Mouse (Mus musculus) lung, postnatal 0 days (tissue): ENCODE data around the gene Clec16a. TPM values are rescaled to one million over a fixed set of nuclear protein-coding genes. Genes with fewer than 3 reads are reported as not detected.

Experiments
- ATAC-seq: fragments of 200-750 bp; cut with Nextera tagmentation; 2 replicates; pipeline ENCODE4 v1.8.0; 2017; ENCODE audit warnings: moderate library complexity
- DNase-seq: peaks from one replicate; pipeline ENCODE4 v3.0.0-alpha.2; 2016; ENCODE audit warnings: low spot score
- H3K27ac ChIP-seq: fragments of 300-500 bp; sonication (generic); 2 replicates; pipeline ENCODE4 v1.5.1; 2014; ENCODE audit warnings: antibody characterized with exemption, mild to moderate bottlenecking, low read length, mixed read lengths
- H3K27me3 ChIP-seq: fragments of 300-500 bp; sonication (generic); replicated peaks from 2 replicates; pipeline ENCODE4 v1.6.1; 2014; ENCODE audit warnings: low read length, mixed read lengths; ENCODE audit not compliant: insufficient read depth
- H3K36me3 ChIP-seq: fragments of 300-500 bp; sonication (generic); 2 replicates; pipeline ENCODE4 v1.6.1; 2014; ENCODE audit warnings: low read length, mixed read lengths; ENCODE audit not compliant: insufficient read depth
- H3K4me1 ChIP-seq: fragments of 300-500 bp; sonication (generic); 2 replicates; pipeline ENCODE4 v1.6.1; 2014; ENCODE audit warnings: antibody characterized with exemption, low read depth, low read length, mixed read lengths; ENCODE audit not compliant: insufficient read depth
- H3K4me2 ChIP-seq: fragments of 300-500 bp; sonication (generic); replicated peaks from 2 replicates; pipeline ENCODE4 v1.6.1; 2014; ENCODE audit warnings: low read depth, mild to moderate bottlenecking, low read length, moderate library complexity, mixed read lengths
- H3K4me3 ChIP-seq: fragments of 300-500 bp; sonication (generic); 2 replicates; pipeline ENCODE4 v1.5.1; 2014; ENCODE audit warnings: low read depth, low read length
- H3K9ac ChIP-seq: fragments of 300-500 bp; sonication (generic); replicated peaks from 2 replicates; pipeline ENCODE4 v1.6.1; 2014; ENCODE audit warnings: low read depth, mild to moderate bottlenecking
- H3K9me3 ChIP-seq: fragments of 300-500 bp; sonication (generic); 2 replicates; pipeline ENCODE4 v1.6.1; 2016; ENCODE audit warnings: low read length, mixed read lengths
- CTCF ChIP-seq: IDR thresholded peaks from 2 replicates; pipeline ENCODE4 v1.5.1; 2016; ENCODE audit warnings: antibody characterized with exemption, mild to moderate bottlenecking
- EP300 ChIP-seq: IDR thresholded peaks from 2 replicates; pipeline ENCODE4 v1.6.1; 2016; ENCODE audit warnings: antibody characterized with exemption, mild to moderate bottlenecking, control low read depth
- WGBS: fragments of 180-500 bp; shearing (Covaris S2); extraction: QIAGEN DNeasy Blood & Tissue Kit; methylation state at CpG from one replicate; pipeline ENCODE4 v1.1.7; 2014; 5-methylcytosine and 5-hydroxymethylcytosine counted together
- polyA plus RNA-seq: library from polyadenylated mRNA; unstranded; fragments of >200 nt; fragmentation: Nextera tagmentation; extraction: Ambion mirVana; gene quantifications from 2 replicates; pipeline ENCODE4 v1.2.1, GENCODE M21; 2015

Gene Clec16a
- polyA plus RNA-seq, 1 experiment from 2014 or later, result 32.0 TPM

DNA sequence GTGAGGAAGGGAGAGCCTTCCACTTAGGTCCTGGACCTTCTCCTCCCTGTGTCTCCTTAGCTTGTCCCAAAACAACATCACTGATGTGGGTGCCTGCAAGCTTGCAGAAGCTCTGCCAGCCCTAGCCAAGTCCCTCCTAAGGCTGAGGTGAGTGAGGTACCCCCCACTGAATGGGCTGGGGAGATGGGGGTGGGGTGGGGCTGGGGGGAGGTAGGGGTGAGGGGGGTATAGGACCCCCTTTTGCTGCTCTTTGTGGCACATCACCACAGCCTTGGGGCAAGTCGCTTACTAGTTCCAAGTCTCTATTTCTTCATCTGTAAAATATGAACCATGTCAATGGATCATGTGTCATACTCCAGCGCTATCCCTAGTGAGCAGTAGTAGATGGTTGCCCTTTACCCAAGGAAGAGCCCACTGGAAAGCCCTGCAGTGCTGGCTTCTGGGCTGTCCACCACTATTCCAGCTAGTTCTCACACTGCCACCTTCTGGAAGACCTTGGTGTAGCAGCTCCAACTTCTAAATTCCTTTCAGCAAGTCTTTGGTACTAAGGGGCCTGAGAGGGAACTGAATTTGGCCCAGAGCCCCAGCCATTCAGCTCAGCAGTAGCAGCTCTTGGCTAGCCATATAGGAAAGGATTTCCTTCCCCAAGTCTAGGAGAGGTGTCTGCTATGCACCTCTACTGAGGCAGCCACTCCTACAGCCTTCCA lies 24.1 kb upstream of the Clec16a start:
- Histone ChIP-seq H3K27ac (no peak overlapping the region), H3K9ac (no peak overlapping the region), H3K27me3 (no peaks in the 10 kb centered on the region), H3K4me1 (no peaks in the 10 kb centered on the region; the same call in 1 of the 2 replicates), H3K4me3 (no peak overlapping the region), H3K36me3 (no peaks in the 10 kb centered on the region), H3K9me3 (no peaks in the 10 kb centered on the region), H3K4me2 (no peak overlapping the region)
- TF ChIP-seq CTCF (peak; percentile 88), EP300 (no peak)
- 45% methylated on average over 2 of the region's 2 CpGs for WGBS
- ATAC-seq (peak; percentile 69), DNase-seq (peak; percentile 85)

DNA sequence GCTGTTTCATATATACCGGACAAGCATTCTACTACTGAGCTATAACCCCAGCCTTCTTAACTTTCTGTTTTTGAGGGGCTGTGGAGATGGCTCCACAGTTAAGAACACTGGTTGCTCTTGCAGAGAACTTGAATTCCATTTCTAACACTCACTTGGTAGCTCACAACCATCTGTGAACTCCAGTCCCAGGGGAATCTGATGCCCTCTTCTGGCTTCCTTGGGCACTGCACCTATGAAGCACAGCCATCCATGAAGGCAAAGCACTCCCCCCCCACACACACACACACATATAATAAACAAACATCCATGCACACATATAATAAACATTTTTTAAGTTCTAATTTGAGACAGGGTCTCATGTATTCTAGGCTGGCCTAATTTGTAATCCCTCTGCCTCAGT lies 22.3 kb upstream of the Clec16a start:
- no peaks in the 10 kb centered on the region for H3K36me3 ChIP-seq
- ATAC-seq, result peak; percentile 25; the same call in 1 of the 2 replicates
- 88% methylated on average over 1 of the region's 1 CpGs for WGBS
- no peak overlapping the region for H3K27ac ChIP-seq
- H3K9me3 ChIP-seq, result no peaks in the 10 kb centered on the region
- no peaks in the 10 kb centered on the region for H3K27me3 ChIP-seq
- DNase-seq, result peak; percentile 73
- H3K4me2 ChIP-seq, result no peak overlapping the region
- TF ChIP-seq EP300 (no peak), CTCF (peak; percentile 83)
- H3K9ac ChIP-seq, result no peak overlapping the region
- no peaks in the 10 kb centered on the region; the same call in 1 of the 2 replicates for H3K4me1 ChIP-seq
- no peak overlapping the region for H3K4me3 ChIP-seq

DNA sequence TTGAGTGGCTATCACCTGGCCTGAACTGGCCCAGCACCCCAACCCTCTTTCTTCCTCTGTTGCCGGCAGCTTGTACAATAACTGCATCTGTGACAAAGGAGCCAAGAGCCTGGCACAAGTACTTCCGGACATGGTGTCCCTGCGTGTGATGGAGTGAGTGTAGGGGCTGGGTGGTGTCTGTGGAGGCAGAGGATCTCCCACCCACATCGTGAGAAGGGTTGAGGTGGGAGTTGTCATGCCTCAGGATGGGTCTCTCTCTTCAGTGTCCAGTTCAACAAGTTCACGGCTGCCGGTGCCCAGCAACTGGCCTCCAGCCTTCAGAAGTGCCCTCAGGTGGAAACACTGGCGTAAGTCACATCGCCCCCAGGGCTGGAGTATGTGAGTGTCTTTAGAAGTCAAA lies 21.5 kb upstream of the Clec16a start:
- H3K4me1 ChIP-seq, result no peaks in the 10 kb centered on the region; the same call in 1 of the 2 replicates
- no peak overlapping the region for H3K4me3 ChIP-seq
- H3K4me2 ChIP-seq, result no peak overlapping the region
- WGBS, result 87% methylated on average over 8 of the region's 8 CpGs
- DNase-seq (no peak), ATAC-seq (no peak)
- no peaks in the 10 kb centered on the region for H3K27me3 ChIP-seq
- no peaks in the 10 kb centered on the region for H3K9me3 ChIP-seq
- no peaks in the 10 kb centered on the region for H3K36me3 ChIP-seq
- no peak overlapping the region for H3K9ac ChIP-seq
- H3K27ac ChIP-seq, result no peak overlapping the region
- no peak for TF ChIP-seq CTCF
- TF ChIP-seq EP300, result no peak

DNA sequence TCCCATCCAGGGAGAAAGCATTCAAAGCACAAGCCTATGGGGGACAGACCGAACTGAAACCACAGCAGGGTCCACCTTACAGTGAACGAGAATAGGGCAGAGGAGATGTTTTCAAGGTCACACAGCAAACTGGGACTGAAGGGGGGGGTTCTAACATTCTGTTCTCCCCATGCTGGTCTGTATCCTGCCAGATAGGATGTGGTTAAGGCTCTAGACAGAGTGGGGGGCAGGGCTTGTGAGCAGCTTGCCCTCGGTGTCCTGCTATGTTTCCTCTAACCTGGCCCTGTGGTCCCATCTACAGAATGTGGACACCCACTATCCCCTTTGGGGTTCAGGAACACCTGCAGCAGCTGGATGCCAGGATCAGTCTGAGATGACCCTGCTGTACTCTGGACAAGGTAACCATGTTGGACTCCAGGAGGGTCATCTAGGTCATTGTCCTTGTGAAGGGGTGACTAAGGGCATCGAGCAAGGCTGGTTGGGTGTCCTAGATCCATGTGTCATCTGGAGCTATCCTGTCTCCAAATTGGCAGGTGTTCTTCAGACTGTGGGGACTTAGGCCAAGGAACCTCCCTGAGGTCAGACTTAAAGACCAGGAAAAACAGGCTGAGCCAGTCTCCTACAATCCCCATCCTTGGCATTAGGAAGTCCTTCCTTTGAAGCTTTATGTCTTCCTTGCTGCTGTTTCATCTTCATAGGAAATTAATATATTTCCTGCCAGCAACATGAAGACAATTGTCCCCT lies 20.1 kb upstream of the Clec16a start:
- DNase-seq (no peak), ATAC-seq (no peak)
- Histone ChIP-seq H3K27me3 (no peaks in the 10 kb centered on the region), H3K4me3 (no peak overlapping the region), H3K4me1 (no peaks in the 10 kb centered on the region; the same call in 1 of the 2 replicates), H3K4me2 (no peak overlapping the region), H3K36me3 (peaks cover under 1% of the 10 kb centered on the region; the same call in 1 of the 2 replicates), H3K9me3 (no peaks in the 10 kb centered on the region), H3K9ac (no peak overlapping the region), H3K27ac (no peak overlapping the region)
- TF ChIP-seq EP300 (no peak), CTCF (no peak)
- 76% methylated on average over 4 of the region's 4 CpGs for WGBS

DNA sequence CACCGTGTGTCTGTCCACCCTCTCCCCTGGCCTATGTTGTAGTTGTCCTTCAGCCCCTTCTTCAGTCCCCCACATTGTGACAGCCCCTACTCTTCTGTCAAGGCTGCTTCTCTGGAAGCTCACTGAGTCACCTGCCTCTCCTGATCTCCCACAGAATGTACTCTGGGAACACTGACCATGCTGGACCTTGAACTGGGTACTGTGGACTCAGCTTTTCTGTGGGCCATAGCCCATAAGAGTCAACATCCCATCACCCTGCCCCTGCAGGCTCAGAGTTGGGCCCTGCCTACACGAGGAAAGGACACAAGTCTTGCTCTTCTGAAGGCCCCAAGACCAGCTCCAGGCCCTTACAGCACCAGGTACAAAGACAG lies 19.5 kb upstream of the Clec16a start:
- WGBS, result 51% methylated on average over 2 of the region's 2 CpGs
- TF ChIP-seq EP300, result no peak
- TF ChIP-seq CTCF, result no peak
- Histone ChIP-seq H3K4me2 (no peak overlapping the region), H3K4me3 (no peak overlapping the region), H3K9me3 (no peaks in the 10 kb centered on the region), H3K36me3 (peaks cover 6% of the 10 kb centered on the region; the same call in 1 of the 2 replicates), H3K27me3 (no peaks in the 10 kb centered on the region), H3K27ac (no peak overlapping the region), H3K4me1 (no peaks in the 10 kb centered on the region; the same call in 1 of the 2 replicates), H3K9ac (no peak overlapping the region)
- DNase-seq (no peak), ATAC-seq (no peak)

DNA sequence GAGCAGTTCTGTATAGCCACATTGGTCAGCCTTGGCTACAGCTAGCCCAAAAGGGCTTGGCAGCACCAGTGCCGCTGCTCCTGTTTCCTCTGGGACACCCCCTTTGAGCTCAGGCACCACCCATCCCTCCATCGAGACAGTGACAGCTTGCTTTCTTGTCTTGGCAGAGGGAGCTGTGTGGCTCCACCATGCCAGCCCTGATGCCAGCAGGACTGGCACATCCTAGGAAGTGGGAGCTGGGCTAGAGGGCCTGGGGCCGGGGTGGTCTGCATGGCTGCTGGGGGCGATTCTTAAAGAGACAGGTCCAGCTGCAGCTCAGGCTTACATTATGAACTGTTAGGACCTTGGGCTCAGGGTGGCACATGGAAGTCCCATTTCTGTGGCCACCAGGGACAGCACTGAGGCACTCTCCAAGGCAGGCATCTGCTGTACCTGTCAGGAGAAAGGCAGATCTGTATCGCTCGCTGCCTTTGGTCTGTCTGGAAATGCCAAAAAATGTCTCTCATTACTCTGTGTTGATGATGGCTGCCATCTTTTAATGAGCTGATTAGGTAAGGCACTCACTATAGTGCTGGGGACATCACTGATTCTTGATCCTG lies 18.0 kb upstream of the Clec16a start:
- Histone ChIP-seq H3K36me3 (peaks cover 10% of the 10 kb centered on the region; the same call in 1 of the 2 replicates), H3K27me3 (no peaks in the 10 kb centered on the region), H3K4me3 (no peak overlapping the region), H3K4me2 (no peak overlapping the region), H3K9ac (no peak overlapping the region), H3K4me1 (no peaks in the 10 kb centered on the region), H3K27ac (no peak overlapping the region), H3K9me3 (no peaks in the 10 kb centered on the region)
- no peak for ATAC-seq
- no peak for DNase-seq
- 73% methylated on average over 6 of the region's 6 CpGs for WGBS
- TF ChIP-seq EP300 (no peak), CTCF (peak; percentile 12; the same call in 1 of the 2 replicates)
